8 mouse cellular contexts compared by ENCODE assay signal in genomic region chr13:68605689-68606126, GRCm38 (mm10). TPM values are rescaled to one million over a fixed set of nuclear protein-coding genes. Genes with fewer than 3 reads are reported as not detected.
DNase-seq lines count a peak whose midpoint lies in the region; ATAC-seq and TF ChIP-seq lines count a peak whose summit lies in the region.

No protein-coding gene starts in this region.

- H3K9ac ChIP-seq in heart, postnatal 0 days (replicated peaks; ENCODE audit: low read depth, low read length), result no peak overlapping the region

- H3K36me3 ChIP-seq in megakaryocyte, embryonic 14.5 days (replicated peaks; ENCODE audit: low read length), result no peaks in the 10 kb centered on the region
- no peaks in the 10 kb centered on the region for H3K36me3 ChIP-seq in heart, postnatal 0 days (replicated peaks; ENCODE audit: control insufficient read depth, insufficient read depth, low read length)

- H3K27me3 ChIP-seq in megakaryocyte, embryonic 14.5 days (replicated peaks), result peaks cover 4% of the 10 kb centered on the region
- H3K27me3 ChIP-seq in heart, postnatal 0 days (ENCODE audit: control insufficient read depth, insufficient read depth, low read length), result no peaks in the 10 kb centered on the region

- ATAC-seq in megakaryocyte, adult 5-6 weeks (ENCODE audit: poor library complexity, severe bottlenecking), result no peak
- peak; percentile 80 for ATAC-seq in heart, postnatal 0 days (ENCODE audit: insufficient read depth, low read depth)
- peak; percentile 52 for ATAC-seq in megakaryocyte progenitor cell, adult 5-6 weeks (replicated peaks; ENCODE audit: poor library complexity)

- peak overlapping the region; percentile 78 for H3K4me3 ChIP-seq in megakaryocyte, embryonic 14.5 days (replicated peaks)
- peak overlapping the region; percentile 23 for H3K4me3 ChIP-seq in heart, postnatal 0 days (ENCODE audit: low read depth, low read length)

- DNase-seq in embryo, embryonic 9.5 days (ENCODE audit: extremely low spot score), result peak; percentile 55
- peak; percentile 38 for DNase-seq in heart, postnatal 0 days (ENCODE audit: low spot score)
- DNase-seq in kidney, postnatal 25 days, result peak; percentile 61 to 81
- DNase-seq in testis, postnatal 10 days (ENCODE audit: low spot score), result peak; percentile 51
- no peak for DNase-seq in layer of hippocampus, postnatal 36 days

- no peak for TF ChIP-seq EP300 in heart, postnatal 0 days (IDR thresholded peaks at IDR 0.05; ENCODE audit: low read depth)

- WGBS in heart, postnatal 0 days, result 5% methylated on average over 11 of the region's 11 CpGs

- no peak for TF ChIP-seq CTCF in heart, postnatal 0 days (IDR thresholded peaks at IDR 0.05; ENCODE audit: low read depth)

- H3K9me3 ChIP-seq in megakaryocyte, embryonic 14.5 days, result peaks cover 7% of the 10 kb centered on the region
- no peaks in the 10 kb centered on the region for H3K9me3 ChIP-seq in heart, postnatal 0 days (replicated peaks; ENCODE audit: control insufficient read depth, low read length)

- no peak overlapping the region for H3K27ac ChIP-seq in heart, postnatal 0 days (ENCODE audit: low read depth)

- H3K4me2 ChIP-seq in heart, postnatal 0 days (ENCODE audit: low read depth, low read length), result peak overlapping the region; percentile 51

- H3K4me1 ChIP-seq in megakaryocyte, embryonic 14.5 days, result no peaks in the 10 kb centered on the region
- H3K4me1 ChIP-seq in heart, postnatal 0 days (ENCODE audit: control insufficient read depth, insufficient read depth), result no peaks in the 10 kb centered on the region

RNA-seq across cellular contexts. Expression of gene 1700001L19Rik, which starts 8.5 kb away (rescaled TPM):
- polyA plus RNA-seq in megakaryocyte, embryonic 14.5 days (2012; ENCODE audit: insufficient read depth, low replicate concordance), result not detected in 2 replicates
- total RNA-seq in megakaryocyte, adult 5-6 weeks (2015), result not detected in 2 replicates
- not detected in 2 replicates for total RNA-seq in megakaryocyte, adult 5-6 weeks (2017)
- not detected in 2 replicates for total RNA-seq in heart, postnatal 0 days (2014; rRNA removed; ENCODE audit: low replicate concordance)
- 0.22 and 0.29 TPM in 2 replicates for polyA plus RNA-seq in heart, postnatal 0 days (2015; fragmentation: Nextera tagmentation; extraction: Ambion mirVana)
- total RNA-seq in megakaryocyte progenitor cell, adult 5-6 weeks (2015), result not detected in 2 replicates
- total RNA-seq in megakaryocyte progenitor cell, adult 5-6 weeks (2017), result not detected in 2 replicates
- total RNA-seq in layer of hippocampus, postnatal 36 days (2021), result 10 to 100 TPM; 13.4 to 15.3 TPM

RNA-seq across cellular contexts. Expression of gene Fastkd3, which starts 23.7 kb away (rescaled TPM):
- polyA plus RNA-seq in megakaryocyte, embryonic 14.5 days (2012; ENCODE audit: insufficient read depth, low replicate concordance), result 0.28 TPM in 1 of 2 replicates, not detected in the other
- 13.6 and 14.4 TPM in 2 replicates for total RNA-seq in megakaryocyte, adult 5-6 weeks (2015)
- 5.3 and 7.2 TPM in 2 replicates for total RNA-seq in megakaryocyte, adult 5-6 weeks (2017)
- 2.4 and 4.1 TPM in 2 replicates for total RNA-seq in heart, postnatal 0 days (2014; rRNA removed; ENCODE audit: low replicate concordance)
- 11.5 and 11.8 TPM in 2 replicates for polyA plus RNA-seq in heart, postnatal 0 days (2015; fragmentation: Nextera tagmentation; extraction: Ambion mirVana)
- total RNA-seq in megakaryocyte progenitor cell, adult 5-6 weeks (2015), result 30.8 and 37.9 TPM in 2 replicates
- 14.3 and 19.1 TPM in 2 replicates for total RNA-seq in megakaryocyte progenitor cell, adult 5-6 weeks (2017)
- total RNA-seq in layer of hippocampus, postnatal 36 days (2021), result 10 to 100 TPM; 18.6 to 20.1 TPM

RNA-seq across cellular contexts. Expression of gene Mtrr, which starts 23.8 kb away (rescaled TPM):
- 2.5 and 4.9 TPM in 2 replicates for polyA plus RNA-seq in megakaryocyte, embryonic 14.5 days (2012; ENCODE audit: insufficient read depth, low replicate concordance)
- 4.8 and 6.6 TPM in 2 replicates for total RNA-seq in megakaryocyte, adult 5-6 weeks (2015)
- total RNA-seq in megakaryocyte, adult 5-6 weeks (2017), result 7.2 and 8.0 TPM in 2 replicates
- total RNA-seq in heart, postnatal 0 days (2014; rRNA removed; ENCODE audit: low replicate concordance), result 17.1 and 22.3 TPM in 2 replicates
- polyA plus RNA-seq in heart, postnatal 0 days (2015; fragmentation: Nextera tagmentation; extraction: Ambion mirVana), result 12.3 and 12.6 TPM in 2 replicates
- 8.2 and 13.7 TPM in 2 replicates for total RNA-seq in megakaryocyte progenitor cell, adult 5-6 weeks (2015)
- 12.7 and 19.8 TPM in 2 replicates for total RNA-seq in megakaryocyte progenitor cell, adult 5-6 weeks (2017)
- 10 to 100 TPM; 28.0 to 29.9 TPM for total RNA-seq in layer of hippocampus, postnatal 36 days (2021)

Comparison
In these comparisons a context has a peak if more than half of its experiments do, and no peak if none do; other contexts are left out.
1. DNase-seq: peak in embryo, embryonic 9.5 days (single experiment), heart, postnatal 0 days (single experiment), kidney, postnatal 25 days (2 of 2) and testis, postnatal 10 days (single experiment); none in layer of hippocampus, postnatal 36 days (0 of 2).
2. RNA of gene 1700001L19Rik, which starts 8.5 kb away (total RNA-seq): 13.4 to 15.3 TPM in layer of hippocampus, postnatal 36 days; not detected in megakaryocyte, adult 5-6 weeks, not detected in heart, postnatal 0 days and not detected in megakaryocyte progenitor cell, adult 5-6 weeks; every median in the first group is over 10 times any median in the second.